Mouse (Mus musculus) bone marrow macrophage, adult 2 months (primary cell): ENCODE measurements around the gene Scn7a. TPM values are rescaled to one million over a fixed set of nuclear protein-coding genes. Genes with fewer than 3 reads are reported as not detected.

Experiments
- H3K27ac ChIP-seq: 2 replicates; pipeline ENCODE4 v1.5.1; 2012; ENCODE audit warnings: low read depth, low read length; ENCODE audit not compliant: insufficient read depth
- H3K4me1 ChIP-seq: 2 replicates; pipeline ENCODE4 v1.6.1; 2012; ENCODE audit warnings: low read length; ENCODE audit not compliant: control insufficient read depth, insufficient read depth
- H3K4me3 ChIP-seq: 2 replicates; pipeline ENCODE4 v1.5.1; 2012; ENCODE audit warnings: mild to moderate bottlenecking, low read length, moderate library complexity; ENCODE audit not compliant: insufficient read depth
- CTCF ChIP-seq: IDR thresholded peaks from 2 replicates; pipeline ENCODE4 v1.5.1; 2012; ENCODE audit warnings: low read depth, mild to moderate bottlenecking, low read length, moderate library complexity
- POLR2A ChIP-seq: IDR thresholded peaks from 2 replicates; pipeline ENCODE4 v1.6.1; 2012; ENCODE audit warnings: mild to moderate bottlenecking, low read depth, low read length, borderline replicate concordance
- polyA plus RNA-seq: library from polyadenylated mRNA; stranded (reverse); fragments of >200 nt; gene quantifications from 2 replicates; pipeline ENCODE4 v1.2.4, GENCODE M21; 2012; ENCODE audit not compliant: missing spikeins, insufficient read depth, insufficient read length

Scn7a gene
- polyA plus RNA-seq, 1 experiment = not detected

DNA sequence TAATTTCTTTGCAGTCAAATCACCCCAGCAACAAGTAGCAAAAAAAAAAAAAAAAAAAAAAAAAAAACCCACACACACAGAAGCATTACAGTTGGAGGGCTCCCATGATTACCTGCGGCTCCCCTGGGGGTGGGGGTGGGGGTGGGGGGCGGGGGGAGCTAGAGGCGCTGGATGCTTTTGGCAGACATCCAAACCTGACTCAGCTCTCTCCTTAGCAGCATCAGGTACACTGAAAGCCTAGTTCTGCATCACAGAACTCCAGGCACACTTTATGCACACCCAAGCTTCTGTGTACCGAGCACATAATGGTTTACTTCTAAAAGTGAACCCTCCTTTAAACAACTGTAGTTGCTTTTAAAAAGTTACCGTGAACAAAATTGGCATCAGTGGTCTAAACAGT, 152.0 kb downstream of the Scn7a start:
- H3K4me3 ChIP-seq = no peak overlapping the region
- H3K27ac ChIP-seq = no peak overlapping the region
- H3K4me1 ChIP-seq = no peaks in the 10 kb centered on the region
- no peak for TF ChIP-seq CTCF
- no peak for TF ChIP-seq POLR2A

Other genes starting within 250 kb of the Scn7a start
- not detected in 2 replicates for gene Scn9a, start 150.0 kb downstream of the Scn7a start, polyA plus RNA-seq